Mouse (Mus musculus) liver, embryonic 14.5 days (tissue): ENCODE measurements around the gene Mob2. TPM values are rescaled to one million over a fixed set of nuclear protein-coding genes. Genes with fewer than 3 reads are reported as not detected.

Source experiments
- ATAC-seq: fragments of 200-750 bp; cut with Nextera tagmentation; 2 replicates; pipeline ENCODE4 v1.8.0; 2017; ENCODE audit warnings: moderate number of reproducible peaks, mild to moderate bottlenecking, moderate library complexity; ENCODE audit not compliant: insufficient read depth
- DNase-seq, 3 experiments: peaks; one replicate each; pipeline ENCODE4 v3.0.0-alpha.2; 2012 to 2013; ENCODE audit warnings: low read depth in 3 of 3, low spot score in 3 of 3
- H3K27ac ChIP-seq: fragments of 300-500 bp; sonication (generic); 2 replicates; pipeline ENCODE4 v1.5.1; 2014; ENCODE audit warnings: moderate library complexity, mild to moderate bottlenecking, control low read depth, inconsistent platforms
- H3K27me3 ChIP-seq: fragments of 300-500 bp; sonication (generic); 2 replicates; pipeline ENCODE4 v1.6.1; 2014; ENCODE audit warnings: mild to moderate bottlenecking, low read length, moderate library complexity; ENCODE audit not compliant: control insufficient read depth, insufficient read depth
- H3K36me3 ChIP-seq: fragments of 300-500 bp; sonication (generic); replicated peaks from 2 replicates; pipeline ENCODE4 v1.6.1; 2014; ENCODE audit warnings: low read depth; ENCODE audit not compliant: control insufficient read depth, insufficient read depth
- H3K4me1 ChIP-seq, 2 experiments: fragments of 200-500 bp in 1 of 2; fragments of 300-500 bp in 1 of 2; sonication (generic) in 1 of 2; replicated peaks; 2 replicates each; pipeline ENCODE4 v1.6.1; 2012 to 2014; ENCODE audit warnings: antibody characterized with exemption in 1 of 2, inconsistent platforms in 1 of 2, low read length in 1 of 2; ENCODE audit not compliant: control insufficient read depth in 2 of 2, insufficient read depth in 2 of 2
- H3K4me2 ChIP-seq: fragments of 300-500 bp; sonication (generic); 2 replicates; pipeline ENCODE4 v1.6.1; 2014; ENCODE audit warnings: low read depth, mild to moderate bottlenecking, control low read depth, moderate library complexity
- H3K4me3 ChIP-seq, 2 experiments: fragments of 200-500 bp in 1 of 2; fragments of 300-500 bp in 1 of 2; sonication (generic) in 1 of 2; 2 replicates each; pipeline ENCODE4 v1.5.1; 2012 to 2014; ENCODE audit warnings: low read depth in 2 of 2, low read length in 2 of 2, mild to moderate bottlenecking in 2 of 2, control low read depth in 1 of 2, inconsistent platforms in 1 of 2, moderate library complexity in 1 of 2; ENCODE audit not compliant: insufficient read depth in 1 of 2
- H3K9ac ChIP-seq: fragments of 300-500 bp; sonication (generic); replicated peaks from 2 replicates; pipeline ENCODE4 v1.6.1; 2014; ENCODE audit warnings: mild to moderate bottlenecking, control low read depth, moderate library complexity
- H3K9me3 ChIP-seq: fragments of 300-500 bp; sonication (generic); 2 replicates; pipeline ENCODE4 v1.6.1; 2016; ENCODE audit warnings: low read length, mixed read lengths; ENCODE audit not compliant: control insufficient read depth
- CTCF ChIP-seq: IDR thresholded peaks from 2 replicates; pipeline ENCODE4 v1.5.1; 2016; ENCODE audit warnings: antibody characterized with exemption, low read depth, control low read depth
- EP300 ChIP-seq: IDR thresholded peaks from 2 replicates; pipeline ENCODE4 v1.6.1; 2016; ENCODE audit warnings: antibody characterized with exemption, low read depth
- WGBS: fragments of 180-500 bp; shearing (Covaris S2); extraction: QIAGEN DNeasy Blood & Tissue Kit; methylation state at CpG from one replicate; pipeline ENCODE4 v1.1.7; 2014; ENCODE audit not compliant: insufficient replicate concordance; 5-methylcytosine and 5-hydroxymethylcytosine counted together
- polyA plus RNA-seq, 2 experiments: library from polyadenylated mRNA; depleted of rRNA in 1 of 2; stranded (reverse) in 1 of 2; unstranded in 1 of 2; fragments of >200 nt; fragmentation: Nextera tagmentation in 1 of 2; extraction: Ambion mirVana in 1 of 2; gene quantifications; 2 replicates each; pipeline versions ENCODE4 v1.2.1 to v1.2.3; 2012 to 2014

Mob2 gene
- polyA plus RNA-seq, 2 experiments, result 41.5 to 68.8 TPM

- WGBS, result 93% methylated on average over 1 of the region's 1 CpGs
- Histone ChIP-seq H3K27ac (no peak overlapping the region), H3K36me3 (peaks cover 32% of the 10 kb centered on the region), H3K9ac (no peak overlapping the region), H3K4me2 (no peak overlapping the region), H3K9me3 (no peaks in the 10 kb centered on the region), H3K4me1 (peaks cover 25 to 35% of the 10 kb centered on the region in 2 experiments), H3K4me3 (no peak overlapping the region), H3K27me3 (no peaks in the 10 kb centered on the region)
- ATAC-seq, result no peak
- no peak for DNase-seq
- TF ChIP-seq EP300, result no peak
- no peak for TF ChIP-seq CTCF
Observed at GRCm38 (mm10) chr7:142056601-142057061, 4.2 kb downstream of the Mob2 start.

- Histone ChIP-seq H3K36me3 (peaks cover 32% of the 10 kb centered on the region), H3K4me3 (no peak overlapping the region), H3K27ac (no peak overlapping the region), H3K27me3 (no peaks in the 10 kb centered on the region), H3K4me1 (peaks cover 23 to 30% of the 10 kb centered on the region in 2 experiments), H3K9me3 (no peaks in the 10 kb centered on the region), H3K4me2 (no peak overlapping the region), H3K9ac (no peak overlapping the region)
- WGBS, result 82% methylated on average over 3 of the region's 3 CpGs
- TF ChIP-seq CTCF, result no peak
- TF ChIP-seq EP300, result no peak
- DNase-seq, result no peak
- no peak for ATAC-seq
Observed at GRCm38 (mm10) chr7:142055431-142055830, 5.4 kb downstream of the Mob2 start.

GRCm38 (mm10) chr7:142050536-142050935 lies 10.3 kb downstream of the Mob2 start:
- H3K36me3 ChIP-seq, result peaks cover 24% of the 10 kb centered on the region

GRCm38 (mm10) chr7:142045932-142046331 lies 14.9 kb downstream of the Mob2 start:
- TF ChIP-seq EP300, result no peak
- TF ChIP-seq CTCF, result no peak
- H3K27ac ChIP-seq, result no peak overlapping the region
- H3K4me2 ChIP-seq, result no peak overlapping the region
- peaks cover 7% of the 10 kb centered on the region; the same call in 1 of the 2 replicates for H3K36me3 ChIP-seq
- no peak for ATAC-seq
- no peaks in the 10 kb centered on the region for H3K9me3 ChIP-seq
- no peaks in the 10 kb centered on the region for H3K4me1 ChIP-seq
- H3K9ac ChIP-seq, result no peak overlapping the region
- H3K27me3 ChIP-seq, result no peaks in the 10 kb centered on the region
- WGBS, result 90% methylated on average over 1 of the region's 1 CpGs
- H3K4me3 ChIP-seq, result no peak overlapping the region
- no peak for DNase-seq

More at GRCm38 (mm10) chr7:142050536-142050935, 10.3 kb downstream of the Mob2 start:
- no peak overlapping the region for H3K4me3 ChIP-seq
- H3K27ac ChIP-seq, result no peak overlapping the region
- TF ChIP-seq CTCF, result no peak
- TF ChIP-seq EP300, result no peak
- no peaks in the 10 kb centered on the region for H3K4me1 ChIP-seq
- H3K9ac ChIP-seq, result no peak overlapping the region
- no peaks in the 10 kb centered on the region for H3K9me3 ChIP-seq
- DNase-seq, result no peak
- no peaks in the 10 kb centered on the region for H3K27me3 ChIP-seq
- ATAC-seq, result no peak
- H3K4me2 ChIP-seq, result no peak overlapping the region

GRCm38 (mm10) chr7:142045344-142045743 lies 15.5 kb downstream of the Mob2 start:
- no peak for ATAC-seq
- TF ChIP-seq CTCF, result no peak
- no peak for TF ChIP-seq EP300
- no peaks in the 10 kb centered on the region for H3K9me3 ChIP-seq

DNA sequence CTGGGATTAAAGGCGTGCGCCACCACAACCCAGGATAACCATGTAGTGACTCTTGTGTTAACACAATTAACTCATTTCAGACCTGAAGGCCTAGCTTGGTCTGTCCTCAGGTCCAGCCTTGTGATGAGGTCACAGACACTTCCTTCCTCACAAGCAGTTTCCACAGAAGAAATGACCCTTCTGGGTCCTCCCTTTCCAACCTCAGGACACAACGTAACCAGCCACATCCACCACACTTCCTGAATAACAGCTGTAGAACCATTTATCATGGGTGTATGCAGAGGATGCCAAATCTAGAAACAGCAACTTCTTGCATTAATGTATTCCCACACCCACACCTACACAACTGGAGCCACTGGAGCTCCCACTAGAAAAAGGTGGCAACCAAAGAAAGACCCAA lies 20.1 kb downstream of the Mob2 start:
- 77% methylated on average over 3 of the region's 3 CpGs for WGBS
- no peak overlapping the region for H3K4me3 ChIP-seq
- ATAC-seq (no peak), DNase-seq (no peak)
- H3K27ac ChIP-seq, result no peak overlapping the region
- TF ChIP-seq CTCF (no peak), EP300 (no peak)
- H3K4me1 ChIP-seq, result 0 out of 4 replicates have a peak, but pooled peaks cover 0 to 3% of the 10 kb centered on the region in 2 experiments
- H3K4me2 ChIP-seq, result no peak overlapping the region
- H3K27me3 ChIP-seq, result no peaks in the 10 kb centered on the region
- no peaks in the 10 kb centered on the region for H3K9me3 ChIP-seq
- H3K9ac ChIP-seq, result no peak overlapping the region
- no peaks in the 10 kb centered on the region; the same call in 1 of the 2 replicates for H3K36me3 ChIP-seq

More at GRCm38 (mm10) chr7:142045344-142045743, 15.5 kb downstream of the Mob2 start:
- no peak overlapping the region for H3K4me3 ChIP-seq
- no peak overlapping the region for H3K27ac ChIP-seq
- DNase-seq, result no peak
- H3K9ac ChIP-seq, result no peak overlapping the region
- no peaks in the 10 kb centered on the region for H3K27me3 ChIP-seq
- H3K36me3 ChIP-seq, result peaks cover 7% of the 10 kb centered on the region; the same call in 1 of the 2 replicates
- no peaks in the 10 kb centered on the region for H3K4me1 ChIP-seq
- no peak overlapping the region for H3K4me2 ChIP-seq
- WGBS, result 73% methylated on average over 2 of the region's 2 CpGs
